Mouse (Mus musculus): ENCODE measurements around the gene Usp10. TPM values are rescaled to one million over a fixed set of nuclear protein-coding genes. Genes with fewer than 3 reads are reported as not detected.

Usp10 gene
- total RNA-seq, 2 experiments from 2014 or later = 84.3 to 99.0 TPM

GRCm38 (mm10) chr8:120006645-120007160 is 96.5 kb downstream of the Usp10 start:
- no peak for DNase-seq (ENCODE audit: extremely low spot score in 1 of 2, low spot score in 1 of 2)

Other genes with a start within 250 kb of the Usp10 start
- gene Wfdc1, start 244.0 kb upstream of the Usp10 start, total RNA-seq (2021) = 1 to 10 TPM; 6.6 to 8.4 TPM
- gene Atp2c2, start 210.4 kb upstream of the Usp10 start, total RNA-seq (2021) = 1 to 10 TPM; 1.8 to 1.9 TPM
- 10 to 100 TPM; 14.1 to 17.0 TPM for gene Tldc1, start 131.9 kb upstream of the Usp10 start, total RNA-seq (2021)
- 100 to 1,000 TPM; 121 to 140 TPM for gene Cotl1, start 69.8 kb upstream of the Usp10 start, total RNA-seq (2021)
- gene Klhl36, start 48.1 kb upstream of the Usp10 start, total RNA-seq (2021) = 1 to 10 TPM; 8.0 to 8.5 TPM
- 1 to 10 TPM; 8.8 TPM for gene Gm20388, start 481 bp downstream of the Usp10 start, total RNA-seq (2021)
- gene Crispld2, start 82.1 kb downstream of the Usp10 start, total RNA-seq (2021) = 1 to 10 TPM; 1.4 to 2.1 TPM
- gene Zdhhc7, start 191.1 kb downstream of the Usp10 start, total RNA-seq (2021) = 10 to 100 TPM; 36.5 to 40.0 TPM
- 100 to 1,000 TPM; 151 to 168 TPM for gene 6430548M08Rik, start 203.8 kb downstream of the Usp10 start, total RNA-seq (2021)

Data from layer of hippocampus, postnatal 25 days (tissue).